Mouse (Mus musculus): Measurements from ENCODE around the gene Rhoa.
"Not testable (repeated sequence)": the region's sequence is repeated elsewhere in the genome, so short reads cannot be mapped to it uniquely, and the experiment has no call there.

Gene Rhoa

GRCm38 (mm10) chr9:108305629-108306520 lies at the start of gene Rhoa, which contains the start of gene Tcta:
Gene Rhoa, plus strand, starts transcription at chr9:108306129.
Gene Tcta, minus strand, starts transcription at chr9:108306160.
- peak; percentile 99 for DNase-seq (ENCODE audit: low read depth, low spot score)

- no peak for DNase-seq (ENCODE audit: low read depth, low spot score)
These were observed 45.4 kb upstream of the Rhoa start for GRCm38 (mm10) chr9:108260526-108260925.

- no peak for DNase-seq (ENCODE audit: low read depth, low spot score)
These were observed 44.1 kb upstream of the Rhoa start for GRCm38 (mm10) chr9:108261865-108262264.

- DNase-seq (ENCODE audit: low read depth, low spot score): peak; percentile 8
These were observed 43.4 kb upstream of the Rhoa start for GRCm38 (mm10) chr9:108262494-108263049.

GRCm38 (mm10) chr9:108263131-108263681 lies 42.7 kb upstream of the Rhoa start:
- DNase-seq (ENCODE audit: low read depth, low spot score): no peak

GRCm38 (mm10) chr9:108263690-108264190 lies 42.2 kb upstream of the Rhoa start, which contains the start of gene Dag1:
Gene Dag1, minus strand, starts transcription at chr9:108263958.
- peak; percentile 98 for DNase-seq (ENCODE audit: low read depth, low spot score)

- no peak for DNase-seq (ENCODE audit: low read depth, low spot score)
These were observed 41.6 kb upstream of the Rhoa start for GRCm38 (mm10) chr9:108264191-108264921.

GRCm38 (mm10) chr9:108266261-108266935 lies 39.5 kb upstream of the Rhoa start:
- peak; percentile 26 for DNase-seq (ENCODE audit: low read depth, low spot score)

GRCm38 (mm10) chr9:108267691-108268090 lies 38.2 kb upstream of the Rhoa start:
- no peak for DNase-seq (ENCODE audit: low read depth, low spot score)

- DNase-seq (ENCODE audit: low read depth, low spot score): not testable (repeated sequence)
These were observed 37.2 kb upstream of the Rhoa start for GRCm38 (mm10) chr9:108268701-108269100.

- DNase-seq (ENCODE audit: low read depth, low spot score): no peak
These were observed 34.0 kb upstream of the Rhoa start for GRCm38 (mm10) chr9:108271941-108272340.

- no peak for DNase-seq (ENCODE audit: low read depth, low spot score)
These were observed 33.2 kb upstream of the Rhoa start for GRCm38 (mm10) chr9:108272691-108273090.

- no peak for DNase-seq (ENCODE audit: low read depth, low spot score)
These were observed 32.4 kb upstream of the Rhoa start for GRCm38 (mm10) chr9:108273485-108273884.

- no peak for DNase-seq (ENCODE audit: low read depth, low spot score)
These were observed 31.2 kb upstream of the Rhoa start for GRCm38 (mm10) chr9:108274476-108275330.

- no peak for DNase-seq (ENCODE audit: low read depth, low spot score)
These were observed 30.6 kb upstream of the Rhoa start for GRCm38 (mm10) chr9:108275331-108275659.

GRCm38 (mm10) chr9:108278697-108279450 lies 27.1 kb upstream of the Rhoa start:
- peak; percentile 68 for DNase-seq (ENCODE audit: low read depth, low spot score)

- DNase-seq (ENCODE audit: low read depth, low spot score): no peak
These were observed 25.7 kb upstream of the Rhoa start for GRCm38 (mm10) chr9:108280071-108280828.

- peak; percentile 90 for DNase-seq (ENCODE audit: low read depth, low spot score)
These were observed 21.5 kb upstream of the Rhoa start for GRCm38 (mm10) chr9:108284410-108284809.

All from CD4-positive, CD25-positive, alpha-beta regulatory T cell, adult 2 months (primary cell).